Mouse (Mus musculus) olfactory bulb, adult 2 months (tissue): ENCODE results near the gene Tnp2.
"Not testable (repeated sequence)": the region's sequence is repeated elsewhere in the genome, so short reads cannot be mapped to it uniquely, and the experiment has no call there.

Source experiments
- CTCF ChIP-seq: fragments of 200-500 bp; IDR thresholded peaks from 2 replicates; pipeline ENCODE4 v1.5.1; 2012; ENCODE audit warnings: low read depth, mild to moderate bottlenecking, low read length, moderate library complexity; ENCODE audit not compliant: insufficient read depth
- POLR2A ChIP-seq: fragments of 200-500 bp; IDR thresholded peaks from 2 replicates; pipeline ENCODE4 v1.6.1; 2012; ENCODE audit warnings: mild to moderate bottlenecking, low read depth, low read length, moderate library complexity; ENCODE audit not compliant: insufficient read depth

- not testable (repeated sequence) for TF ChIP-seq POLR2A, CTCF
Observed at GRCm38 (mm10) chr16:10802420-10802819, 14.0 kb upstream of the Tnp2 start.
